Mouse (Mus musculus): Measurements from ENCODE around the gene Babam2.

Babam2 gene

GRCm38 (mm10) chr5:31884962-31885361, 187.5 kb downstream of the Babam2 start:
- DNase-seq (ENCODE audit: low spot score), result no peak

GRCm38 (mm10) chr5:31887590-31887989, 190.1 kb downstream of the Babam2 start:
- DNase-seq (ENCODE audit: low spot score), result no peak

- DNase-seq (ENCODE audit: low spot score), result no peak
These were observed 190.9 kb downstream of the Babam2 start for GRCm38 (mm10) chr5:31888341-31888740.

- DNase-seq (ENCODE audit: low spot score), result no peak
These were observed 195.1 kb downstream of the Babam2 start for GRCm38 (mm10) chr5:31892631-31893030.

GRCm38 (mm10) chr5:31899901-31900300, 202.4 kb downstream of the Babam2 start:
- DNase-seq (ENCODE audit: low spot score), result no peak

- DNase-seq (ENCODE audit: low spot score), result no peak
These were observed 204.7 kb downstream of the Babam2 start for GRCm38 (mm10) chr5:31902144-31902543.

- no peak for DNase-seq (ENCODE audit: low spot score)
These were observed 205.4 kb downstream of the Babam2 start for GRCm38 (mm10) chr5:31902891-31903290.

- no peak for DNase-seq (ENCODE audit: low spot score)
These were observed 207.6 kb downstream of the Babam2 start for GRCm38 (mm10) chr5:31904968-31905683.

- no peak for DNase-seq (ENCODE audit: low spot score)
These were observed 208.3 kb downstream of the Babam2 start for GRCm38 (mm10) chr5:31905808-31906207.

- no peak for DNase-seq (ENCODE audit: low spot score)
These were observed 208.9 kb downstream of the Babam2 start for GRCm38 (mm10) chr5:31906286-31906951.

GRCm38 (mm10) chr5:31907959-31908358, 210.5 kb downstream of the Babam2 start:
- DNase-seq (ENCODE audit: low spot score), result no peak

- no peak for DNase-seq (ENCODE audit: low spot score)
These were observed 211.3 kb downstream of the Babam2 start for GRCm38 (mm10) chr5:31908818-31909217.

- DNase-seq (ENCODE audit: low spot score), result no peak
These were observed 218.8 kb downstream of the Babam2 start for GRCm38 (mm10) chr5:31916241-31916640.

- no peak for DNase-seq (ENCODE audit: low spot score)
These were observed 221.1 kb downstream of the Babam2 start for GRCm38 (mm10) chr5:31918566-31918965.

- DNase-seq (ENCODE audit: low spot score), result no peak
These were observed 222.6 kb downstream of the Babam2 start for GRCm38 (mm10) chr5:31920129-31920528.

- no peak for DNase-seq (ENCODE audit: low spot score)
These were observed 223.4 kb downstream of the Babam2 start for GRCm38 (mm10) chr5:31920890-31921289.

GRCm38 (mm10) chr5:31924075-31924474, 226.6 kb downstream of the Babam2 start:
- no peak for DNase-seq (ENCODE audit: low spot score)

GRCm38 (mm10) chr5:31926551-31926950, 229.1 kb downstream of the Babam2 start:
- no peak for DNase-seq (ENCODE audit: low spot score)

- DNase-seq (ENCODE audit: low spot score), result no peak
These were observed 231.5 kb downstream of the Babam2 start for GRCm38 (mm10) chr5:31929007-31929406.

GRCm38 (mm10) chr5:31931127-31931625, 233.7 kb downstream of the Babam2 start:
- DNase-seq (ENCODE audit: low spot score), result no peak

GRCm38 (mm10) chr5:31931637-31932036, 234.2 kb downstream of the Babam2 start:
- no peak for DNase-seq (ENCODE audit: low spot score)

GRCm38 (mm10) chr5:31933296-31933695, 235.8 kb downstream of the Babam2 start:
- no peak for DNase-seq (ENCODE audit: low spot score)

- no peak for DNase-seq (ENCODE audit: low spot score)
These were observed 236.9 kb downstream of the Babam2 start for GRCm38 (mm10) chr5:31934397-31934796.
